Mouse (Mus musculus) mouse embryonic stem cell (cell line): ENCODE results near the gene Ulk4.

Experiments
- in situ Hi-C, 2 experiments: fragments of 300-500 bp; cut with MboI; formaldehyde crosslinking; loops; 1 replicate in 1 of 2; 3 replicates in 1 of 2; pipeline ENCODE4 v1.14.3; 2019 to 2020; ENCODE audit warnings: low sequenced_read_pairs in 2 of 2, low pct_unique_long_range_greater_than_20kb in 1 of 2, mixed read lengths in 1 of 2; ENCODE audit not compliant: unreplicated experiment in 1 of 2

Gene Ulk4

GRCm38 (mm10) chr9:121161818-121162565 lies 115.0 kb downstream of the Ulk4 start:
- in situ Hi-C loops: no loop called here

- in situ Hi-C loops: no loop called here
Observed at GRCm38 (mm10) chr9:121156253-121156831, 120.7 kb downstream of the Ulk4 start.

- in situ Hi-C loops: no loop called here
Observed at GRCm38 (mm10) chr9:121153276-121153675, 123.7 kb downstream of the Ulk4 start.

- in situ Hi-C loops: no loop called here
Observed at GRCm38 (mm10) chr9:121148602-121149001, 128.4 kb downstream of the Ulk4 start.

- in situ Hi-C loops: no loop called here
Observed at GRCm38 (mm10) chr9:121143208-121143607, 133.8 kb downstream of the Ulk4 start.

- in situ Hi-C loops: no loop called here
Observed at GRCm38 (mm10) chr9:121132549-121132948, 144.4 kb downstream of the Ulk4 start.

- in situ Hi-C loops: no loop called here
Observed at GRCm38 (mm10) chr9:121129533-121129932, 147.5 kb downstream of the Ulk4 start.

- in situ Hi-C loops: no loop called here
Observed at GRCm38 (mm10) chr9:121128934-121129333, 148.1 kb downstream of the Ulk4 start.

- in situ Hi-C loops: no loop called here
Observed at GRCm38 (mm10) chr9:121127025-121127424, 150.0 kb downstream of the Ulk4 start.

- in situ Hi-C loops: no loop called here
Observed at GRCm38 (mm10) chr9:121124705-121125104, 152.3 kb downstream of the Ulk4 start.

GRCm38 (mm10) chr9:121122039-121122438 lies 155.0 kb downstream of the Ulk4 start:
- in situ Hi-C loops: no loop called here

- in situ Hi-C loops: loop anchor here in 1 of 2 experiments (10.0 kb wide), 1 partner anchor 77 kb away; no protein-coding TSS in a partner anchor
Observed at GRCm38 (mm10) chr9:121117936-121118335, 159.1 kb downstream of the Ulk4 start.

GRCm38 (mm10) chr9:121112131-121112530 lies 164.9 kb downstream of the Ulk4 start:
- in situ Hi-C loops: loop anchor here in 1 of 2 experiments (10.0 kb wide), 1 partner anchor 83 kb away; no protein-coding TSS in a partner anchor

GRCm38 (mm10) chr9:121108110-121108509 lies 168.9 kb downstream of the Ulk4 start:
- in situ Hi-C loops: no loop called here

GRCm38 (mm10) chr9:121107643-121108042 lies 169.4 kb downstream of the Ulk4 start:
- in situ Hi-C loops: no loop called here

GRCm38 (mm10) chr9:121107101-121107500 lies 169.9 kb downstream of the Ulk4 start:
- in situ Hi-C loops: no loop called here

GRCm38 (mm10) chr9:121101516-121101915 lies 175.5 kb downstream of the Ulk4 start:
- in situ Hi-C loops: no loop called here

- in situ Hi-C loops: no loop called here
Observed at GRCm38 (mm10) chr9:121099453-121099852, 177.5 kb downstream of the Ulk4 start.

GRCm38 (mm10) chr9:121093760-121094159 lies 183.2 kb downstream of the Ulk4 start:
- in situ Hi-C loops: no loop called here

- in situ Hi-C loops: no loop called here
Observed at GRCm38 (mm10) chr9:121092568-121092967, 184.4 kb downstream of the Ulk4 start.
